Mouse (Mus musculus) regulatory T cell (primary cell): ENCODE data around the gene Olfr633.
"Not testable (repeated sequence)": the region's sequence is repeated elsewhere in the genome, so short reads cannot be mapped to it uniquely, and the experiment has no call there.

ENCODE experiments used
- in situ Hi-C: fragments of 300-600 bp; cut with MboI, MseI; formaldehyde crosslinking; loops from one replicate; pipeline ENCODE4 v1.15.1; 2025; ENCODE audit warnings: high pct_unique_total_duplicates

Gene Olfr633

GRCm38 (mm10) chr7:103944137-103944536, at the start of gene Olfr633:
Gene Olfr633 (plus strand): TSS chr7:103944437.
- in situ Hi-C loops = loop anchor here (10.0 kb wide), 1 partner anchor 241 kb away; the partner anchor contains the start of gene Olfr648

GRCm38 (mm10) chr7:103903187-103903586, 41.0 kb upstream of the Olfr633 start, which contains the start of gene Olfr65:
Gene Olfr65 (plus strand): TSS chr7:103903487.
- in situ Hi-C loops = loop anchor here (10.0 kb wide), 1 partner anchor 1412 kb away; the partner anchor contains the start of gene Olfr689

DNA sequence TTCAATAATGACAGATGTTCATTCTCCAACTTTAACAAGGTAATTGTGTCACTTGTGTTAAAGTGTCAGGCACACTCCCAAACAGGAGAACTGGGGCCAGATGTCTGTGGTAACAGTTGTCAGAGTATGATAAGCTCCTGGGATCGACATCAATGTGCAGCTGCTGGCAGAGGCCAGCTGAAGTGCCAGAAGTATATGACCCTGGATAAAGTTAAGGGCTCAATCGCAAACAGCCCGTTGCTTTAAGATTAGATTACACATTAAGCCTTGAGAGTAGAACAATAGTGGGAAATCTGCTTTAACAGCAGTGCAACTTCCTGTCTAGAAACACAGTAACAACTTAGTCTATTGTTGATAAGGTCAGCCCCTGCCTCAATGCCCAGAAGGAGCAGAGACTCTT, 34.2 kb upstream of the Olfr633 start:
- in situ Hi-C loops = no loop called here

DNA sequence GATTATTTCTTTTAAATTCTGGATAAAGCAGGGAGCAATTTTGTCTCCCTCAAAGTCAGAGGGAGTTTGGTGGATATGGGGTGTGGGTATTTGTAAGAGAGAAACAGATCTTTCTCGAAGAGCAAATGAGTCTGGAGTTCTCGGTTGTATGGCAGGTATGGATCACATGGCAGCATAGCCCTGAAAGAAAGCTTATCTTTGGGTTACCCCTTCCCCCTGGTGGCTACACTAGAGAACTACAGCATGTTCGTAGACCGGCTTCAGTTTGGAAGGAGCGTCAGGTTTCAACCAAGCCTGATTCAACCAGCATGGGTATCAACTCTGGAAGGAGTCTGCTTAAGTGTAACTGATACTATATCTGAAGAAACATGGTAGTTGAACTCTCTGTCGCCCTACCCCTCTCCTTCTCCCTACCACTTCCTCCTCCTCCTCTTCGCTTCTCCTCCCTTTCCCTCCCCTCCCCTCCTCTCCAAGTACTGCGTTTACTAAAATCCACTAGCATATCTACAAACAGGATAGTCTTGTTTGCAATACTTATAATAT, 31.2 kb upstream of the Olfr633 start:
- in situ Hi-C loops = no loop called here

- in situ Hi-C loops = no loop called here
Measured at GRCm38 (mm10) chr7:103915338-103915737, 28.9 kb upstream of the Olfr633 start.

DNA sequence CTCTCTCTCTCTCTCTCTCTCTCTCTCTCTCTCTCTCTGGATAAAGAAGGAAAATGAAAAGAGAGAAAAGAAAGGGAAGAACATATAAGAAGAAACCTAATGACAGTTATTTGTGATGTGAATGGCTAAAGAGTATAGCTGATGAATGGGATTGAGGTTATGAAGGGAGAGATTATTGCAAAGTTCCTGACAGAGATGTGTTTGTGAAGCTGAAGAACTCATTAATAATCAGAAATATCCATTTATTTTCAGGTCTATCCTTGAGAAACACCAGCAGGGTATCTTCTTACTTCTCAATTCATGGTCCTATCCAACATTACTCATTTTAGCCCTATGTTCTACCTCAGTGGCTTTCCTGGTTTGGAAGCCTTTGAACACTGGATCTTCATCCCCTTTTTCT, 15.7 kb upstream of the Olfr633 start, which contains the start of gene Olfr631:
Gene Olfr631 (plus strand): TSS at position 301 of the 400 bp plus-strand sequence.
- in situ Hi-C loops = no loop called here

GRCm38 (mm10) chr7:103934264-103934663, 10.0 kb upstream of the Olfr633 start, which contains the start of gene Olfr632:
Gene Olfr632 (plus strand): TSS chr7:103934347.
- in situ Hi-C loops = loop anchor here (10.0 kb wide), 1 partner anchor 1149 kb away; no protein-coding TSS in a partner anchor

DNA sequence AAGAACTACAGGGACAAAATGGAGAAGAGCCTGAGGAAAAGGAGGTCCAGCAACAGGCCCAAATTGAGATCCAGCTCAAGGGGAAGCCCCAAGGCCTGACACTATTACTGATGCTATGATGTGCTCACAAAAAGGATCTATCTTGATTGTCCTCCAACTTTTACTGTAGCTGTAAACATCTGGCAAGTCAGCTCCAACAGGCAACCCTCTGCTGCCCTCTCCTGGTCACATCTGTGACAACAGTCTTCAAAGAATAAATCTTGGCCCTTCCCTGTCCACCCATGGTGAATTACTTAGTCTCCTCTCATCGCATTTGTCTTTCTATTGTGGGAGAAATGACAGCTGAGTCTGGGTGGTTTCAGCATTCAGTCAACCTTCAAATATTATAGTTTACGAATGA, 1.5 kb upstream of the Olfr633 start:
- in situ Hi-C loops = loop anchor here (10.0 kb wide), 1 partner anchor 242 kb away; the partner anchor contains the start of gene Olfr648

DNA sequence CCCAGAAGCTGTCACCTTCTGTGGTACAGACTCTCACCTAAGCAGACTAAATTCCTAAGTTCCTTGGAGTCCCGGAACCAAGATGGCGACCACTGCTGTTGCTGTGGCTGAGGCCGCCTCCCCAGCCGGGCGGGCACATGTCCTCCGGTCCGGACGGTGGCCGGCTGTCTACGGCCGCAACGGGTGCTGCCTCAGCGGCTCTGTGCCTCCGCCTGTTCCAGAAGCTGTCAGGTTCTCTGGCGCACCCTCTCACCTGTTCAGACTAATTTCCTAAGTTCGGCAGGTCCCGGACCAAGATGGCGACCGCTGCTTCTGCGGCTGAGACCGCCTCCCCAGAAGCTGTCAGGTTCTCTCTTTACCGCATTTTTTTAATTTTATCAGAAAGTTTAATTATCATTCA, 22.6 kb downstream of the Olfr633 start:
- in situ Hi-C loops = not testable (repeated sequence)

DNA sequence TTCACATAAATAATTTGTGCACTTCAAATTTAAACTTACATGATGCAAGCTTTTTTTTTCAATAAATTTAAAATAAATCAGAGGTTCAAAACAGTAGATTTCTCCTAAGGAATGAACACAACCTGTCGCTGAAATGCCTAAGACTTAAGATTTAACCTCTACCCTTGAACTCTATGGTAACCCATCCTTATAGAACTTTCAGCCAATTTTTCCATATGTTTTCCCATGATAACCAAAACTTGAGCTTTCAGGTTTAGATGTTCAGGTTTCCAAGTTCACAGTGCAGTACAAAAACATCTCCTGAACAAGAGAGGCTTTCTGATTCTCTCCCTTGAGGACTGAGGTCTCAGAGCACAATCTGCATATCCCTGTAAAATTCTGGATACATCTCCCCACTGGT, 26.6 kb downstream of the Olfr633 start, which contains the start of gene Olfr635:
Gene Olfr635 (plus strand): TSS at position 301 of the 400 bp plus-strand sequence.
- in situ Hi-C loops = no loop called here

DNA sequence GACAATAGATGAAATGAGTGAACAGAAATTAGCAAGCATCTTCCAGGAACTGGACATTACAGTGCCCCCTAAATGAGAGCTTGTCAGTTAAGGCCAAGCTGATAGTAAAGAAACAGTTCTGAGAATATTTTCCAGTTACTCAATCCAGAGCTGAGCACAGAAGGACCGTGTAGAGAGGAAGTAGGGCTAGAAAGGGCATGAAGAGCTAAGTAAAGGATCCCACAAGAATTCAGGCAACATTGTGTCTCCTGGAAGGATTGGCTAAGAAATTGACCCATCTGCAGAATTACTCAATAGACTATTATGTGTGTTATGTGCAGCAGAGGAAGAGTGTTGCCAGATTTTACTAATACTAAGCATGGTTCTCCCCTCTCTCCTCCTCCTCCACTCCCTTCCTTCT, 27.5 kb downstream of the Olfr633 start:
- in situ Hi-C loops = no loop called here

DNA sequence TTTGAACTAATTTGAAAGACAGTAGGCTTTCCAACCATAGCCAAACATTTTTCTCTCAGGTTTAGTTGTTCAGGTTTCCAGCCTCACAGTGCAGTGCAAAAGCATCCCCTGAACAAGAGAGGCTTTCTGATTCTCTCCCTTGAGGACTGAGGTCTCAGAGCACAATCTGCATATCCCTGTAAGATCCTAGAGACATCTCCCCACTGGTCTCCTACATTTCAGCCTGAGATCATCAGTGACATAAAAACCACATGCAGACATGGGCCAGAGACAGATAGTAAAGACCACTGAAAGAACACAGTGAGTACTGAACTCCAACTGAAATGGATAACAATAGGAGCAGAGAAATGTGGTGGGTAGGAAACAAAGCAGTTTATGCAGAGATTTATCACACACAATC, 54.2 kb downstream of the Olfr633 start, which contains the start of gene Olfr638:
Gene Olfr638 (plus strand): TSS at position 301 of the 400 bp plus-strand sequence.
- in situ Hi-C loops = no loop called here
